Mouse (Mus musculus): ENCODE data around the gene Gm12695.

The Gm12695 gene

GRCm38 (mm10) chr4:96705281-96705951, 79.6 kb downstream of the Gm12695 start:
- in situ Hi-C loops (cut with MboI; ENCODE audit: unreplicated experiment in 2 of 2), result loop anchor here (10.0 to 25.0 kb wide), 4 partner anchors 1032 to 1739 kb away; no protein-coding TSS in a partner anchor

GRCm38 (mm10) chr4:96698218-96698561, 86.8 kb downstream of the Gm12695 start:
- in situ Hi-C loops (cut with MboI; ENCODE audit: unreplicated experiment in 2 of 2), result loop anchor here in 1 of 2 experiments (25.0 kb wide), 1 partner anchor 1686 kb away; no protein-coding TSS in a partner anchor

GRCm38 (mm10) chr4:96697511-96698217, 87.3 kb downstream of the Gm12695 start:
- in situ Hi-C loops (cut with MboI; ENCODE audit: unreplicated experiment in 2 of 2), result loop anchor here in 1 of 2 experiments (25.0 kb wide), 1 partner anchor 1685 kb away; no protein-coding TSS in a partner anchor

- in situ Hi-C loops (cut with MboI; ENCODE audit: unreplicated experiment in 2 of 2), result loop anchor here in 1 of 2 experiments (25.0 kb wide), 1 partner anchor 1684 kb away; no protein-coding TSS in a partner anchor
Measured at GRCm38 (mm10) chr4:96696614-96697360, 88.2 kb downstream of the Gm12695 start.

DNA sequence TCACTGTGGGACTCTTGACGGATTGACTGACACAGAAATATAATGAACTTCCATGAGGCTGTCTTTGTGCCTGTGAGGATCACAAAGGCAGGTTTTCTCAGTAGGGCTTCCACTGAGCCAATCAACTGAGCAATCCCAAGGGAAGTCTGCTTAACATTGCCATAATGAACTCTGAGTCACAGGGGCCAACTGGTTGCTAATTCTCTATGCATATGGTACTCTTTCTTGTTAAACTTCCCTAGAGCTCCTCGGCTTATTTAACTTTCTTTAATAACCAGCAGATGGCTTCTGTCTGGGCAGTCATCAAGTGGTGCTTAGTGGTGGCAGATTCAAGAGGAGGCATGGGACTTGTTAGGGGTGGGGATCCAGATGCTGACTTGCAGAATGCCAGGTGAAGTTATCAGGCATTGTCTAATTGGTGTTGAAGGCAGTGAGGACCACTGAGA, 97.6 kb downstream of the Gm12695 start:
- in situ Hi-C loops (cut with MboI; ENCODE audit: unreplicated experiment in 2 of 2), result loop anchor here in 1 of 2 experiments (25.0 kb wide), 1 partner anchor 1675 kb away; no protein-coding TSS in a partner anchor

DNA sequence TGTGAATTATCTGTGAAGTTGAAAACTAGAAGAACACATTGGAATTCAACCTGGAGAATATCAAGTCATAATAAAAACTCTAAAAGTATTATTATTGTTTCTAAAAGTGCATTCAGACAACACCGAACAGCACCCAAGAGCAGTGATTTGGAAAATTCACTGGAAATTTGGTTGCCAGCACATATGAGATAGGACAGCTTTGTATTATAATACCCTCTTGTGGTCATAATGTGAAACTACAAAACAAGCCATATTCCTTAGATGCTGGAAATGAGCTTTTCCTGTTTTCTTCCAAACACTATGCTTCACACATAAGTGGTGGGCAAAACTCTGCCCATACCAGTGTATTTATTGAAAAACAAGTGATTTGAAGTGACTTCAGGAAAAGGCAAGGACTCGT, 101.5 kb downstream of the Gm12695 start:
- in situ Hi-C loops (cut with MboI; ENCODE audit: unreplicated experiment in 2 of 2), result loop anchor here in 1 of 2 experiments (25.0 kb wide), 1 partner anchor 1671 kb away; no protein-coding TSS in a partner anchor

DNA sequence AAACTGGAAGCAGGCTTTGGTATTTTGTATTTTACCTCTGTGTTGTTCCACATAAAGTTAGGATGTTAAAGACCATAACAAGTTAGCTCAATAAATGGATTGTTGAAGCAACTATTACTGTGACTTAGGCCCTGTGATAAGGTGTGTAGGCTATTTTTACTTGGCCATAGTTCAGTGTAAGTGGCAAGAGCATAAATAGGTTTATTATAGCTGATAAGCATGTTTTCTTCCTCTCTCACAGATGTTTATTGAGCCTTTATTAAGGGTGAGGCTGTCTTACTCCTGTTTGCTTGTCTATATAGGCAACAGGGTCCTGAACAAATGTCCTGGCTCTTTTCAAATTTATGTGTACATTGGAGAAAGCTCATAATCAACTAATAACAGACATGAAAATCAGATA, 104.0 kb downstream of the Gm12695 start:
- in situ Hi-C loops (cut with MboI; ENCODE audit: unreplicated experiment in 2 of 2), result loop anchor here in 1 of 2 experiments (25.0 kb wide), 1 partner anchor 1669 kb away; no protein-coding TSS in a partner anchor

DNA sequence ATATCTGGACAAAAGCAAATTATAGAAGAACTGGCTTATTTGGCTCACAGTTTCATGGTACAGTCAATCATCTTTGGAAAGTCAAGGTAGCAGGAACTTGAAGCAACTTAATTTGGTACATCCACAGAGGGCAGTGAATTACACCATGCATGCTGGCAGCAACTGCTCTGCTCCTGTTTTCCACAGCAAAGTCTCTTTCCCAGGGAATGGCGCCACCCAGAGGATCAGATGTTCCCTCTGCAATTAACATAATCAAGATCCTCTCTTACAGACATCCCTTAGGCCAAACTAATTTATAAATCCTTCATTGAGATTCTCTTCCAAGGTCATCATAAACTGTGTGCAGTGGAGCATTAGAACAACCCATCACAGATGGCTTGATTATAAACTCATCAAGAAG, 104.8 kb downstream of the Gm12695 start:
- in situ Hi-C loops (cut with MboI; ENCODE audit: unreplicated experiment in 2 of 2), result loop anchor here in 1 of 2 experiments (25.0 kb wide), 1 partner anchor 1668 kb away; no protein-coding TSS in a partner anchor
